Mouse (Mus musculus) testis, adult 2 months (tissue): ENCODE results near the gene Vegfa.

Source experiments
- CTCF ChIP-seq: fragments of 200-500 bp; IDR thresholded peaks from 2 replicates; pipeline ENCODE4 v1.5.1; 2012; ENCODE audit warnings: low read depth, mild to moderate bottlenecking, inconsistent platforms, low read length, moderate library complexity; ENCODE audit not compliant: control insufficient read depth, insufficient read depth, insufficient replicate concordance
- POLR2A ChIP-seq: fragments of 200-500 bp; IDR thresholded peaks from 2 replicates; pipeline ENCODE4 v1.6.1; 2012; ENCODE audit warnings: low read depth, mild to moderate bottlenecking, inconsistent platforms, low read length, moderate library complexity; ENCODE audit not compliant: control insufficient read depth

GRCm38 (mm10) chr17:46029052-46029553, 3.1 kb downstream of the Vegfa start:
- TF ChIP-seq POLR2A: no peak
- no peak for TF ChIP-seq CTCF
